Mouse (Mus musculus) kidney, adult 2 months (tissue): ENCODE results near the gene Mylk3.

ENCODE experiments used
- CTCF ChIP-seq: fragments of 200-500 bp; conservative IDR thresholded peaks from 2 replicates; pipeline ENCODE4 v1.5.1; 2011; ENCODE audit warnings: low read depth, mild to moderate bottlenecking, control low read depth, low read length, moderate library complexity, mixed read lengths; ENCODE audit not compliant: insufficient read depth, insufficient read length
- POLR2A ChIP-seq: fragments of 200-500 bp; IDR thresholded peaks from one replicate; pipeline ENCODE4 v1.6.1; 2011; ENCODE audit warnings: low read depth, low read length, control low read depth

- TF ChIP-seq POLR2A, result no peak
- no peak for TF ChIP-seq CTCF
Measured at GRCm38 (mm10) chr8:85318534-85318933, 67.6 kb downstream of the Mylk3 start.
